Mouse (Mus musculus): Measurements from ENCODE around the gene Spg20.

Spg20 gene

DNA sequence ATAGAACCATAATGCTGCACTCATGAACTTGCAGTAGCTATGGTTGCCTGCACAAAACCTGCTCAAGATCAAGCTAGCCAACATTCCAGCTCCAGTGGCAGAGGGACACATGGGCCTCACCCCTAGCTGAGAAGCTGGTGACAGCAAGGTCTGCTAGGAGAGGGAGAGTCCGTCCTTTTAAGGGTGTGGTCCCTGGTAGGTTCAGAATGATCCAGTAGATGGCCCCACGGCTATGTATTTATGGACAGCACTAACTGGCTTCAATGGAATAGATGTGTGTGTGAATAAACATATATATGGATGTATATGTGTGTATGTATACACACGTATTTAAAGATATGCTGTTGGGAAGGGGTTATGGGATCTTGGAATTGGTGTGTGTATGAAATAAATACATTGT lies 60.6 kb downstream of the Spg20 start:
- CTCF ChIA-PET, result no interaction called here
- POLR2A ChIA-PET, result interaction anchor here in 1 of 4 experiments (1.5 kb wide), 1 partner anchor 10 kb away, joined by 4 read pairs; the partner anchor contains the start of gene Sohlh2

DNA sequence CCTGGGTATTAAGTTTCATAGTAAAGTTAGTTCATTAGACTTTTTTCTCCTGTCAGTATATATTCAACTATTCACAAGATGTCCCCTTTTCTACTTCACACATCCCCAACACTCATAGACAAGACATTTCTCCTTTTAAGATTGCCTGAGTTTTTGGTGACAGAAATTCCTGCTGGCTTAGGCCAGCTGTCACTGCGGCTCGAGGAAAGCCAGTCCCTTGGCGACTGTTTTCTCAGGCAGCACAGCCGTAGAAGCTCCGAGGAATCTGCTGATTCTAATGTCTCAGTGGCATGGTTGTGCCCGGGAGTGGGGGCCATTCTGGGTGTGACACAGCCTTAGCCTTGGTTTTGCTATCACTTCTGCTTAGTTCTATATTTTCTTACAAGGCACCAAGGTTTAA lies 65.4 kb downstream of the Spg20 start:
- ChIA-PET CTCF (no interaction called here), POLR2A (no interaction called here)

GRCm38 (mm10) chr3:55181766-55182165 lies 69.9 kb downstream of the Spg20 start, which contains the start of gene Sohlh2:
Sohlh2 (plus strand) TSS chr3:55182028.
- POLR2A ChIA-PET, result interaction anchor here in 3 of 4 experiments (0.6 to 2.3 kb wide), 11 partner anchors 9 to 489 kb away, joined by 3 to 6 read pairs (median 4); partner anchors contain the start of genes Dclk1 (in 2 of the 3) and Supt20 (in 1 of the 3)
- CTCF ChIA-PET, result interaction anchor here (0.5 to 1.7 kb wide), 6 partner anchors 26 to 173 kb away, joined by 3 to 7 read pairs (median 5); no protein-coding TSS in a partner anchor

Data from embryonic stem cell, embryonic (primary cell).